Mouse (Mus musculus): ENCODE data around the gene Lif. TPM values are rescaled to one million over a fixed set of nuclear protein-coding genes. Genes with fewer than 3 reads are reported as not detected.

The Lif gene
- total and polyA plus RNA-seq, 3 experiments, result 0.27 to 0.31 TPM; not detected in 1

GRCm38 (mm10) chr11:4262847-4263246, 5.5 kb downstream of the Lif start:
- Histone ChIP-seq H3K79me2 (ENCODE audit: control insufficient read depth, insufficient read depth, low read length, poor library complexity) (no peaks in the 10 kb centered on the region), H3K4me1 (ENCODE audit: control insufficient read depth in 1 of 2, insufficient read depth in 2 of 2, low read length in 2 of 2) (peaks cover 6 to 41% of the 10 kb centered on the region in 2 experiments), H3K27ac (ENCODE audit: control insufficient read depth, low read depth, low read length) (no peak overlapping the region), H3K36me3 (ENCODE audit: control insufficient read depth in 1 of 2, insufficient read depth in 2 of 2, low read length in 2 of 2) (peaks cover 0 to 8% of the 10 kb centered on the region in 2 experiments; a peak in 2 of 4 replicates), H3K4me3 (ENCODE audit: control insufficient read depth in 1 of 2, insufficient read depth in 1 of 2, low read depth in 2 of 2, low read length in 2 of 2) (no peak overlapping the region), H3K9me3 (replicated peaks; ENCODE audit: insufficient read depth, low read length) (no peaks in the 10 kb centered on the region), H3K27me3 (ENCODE audit: control insufficient read depth in 1 of 2, insufficient read depth in 2 of 2, low read length in 2 of 2) (peaks cover 2 to 4% of the 10 kb centered on the region in 2 experiments; a peak in 3 of 4 replicates), H3K9ac (ENCODE audit: control insufficient read depth, low read depth, low read length, poor library complexity, severe bottlenecking) (no peak overlapping the region)
- DNase-seq (ENCODE audit: low read depth, low spot score), result no peak
- no peak for TF ChIP-seq JUND (IDR thresholded peaks at IDR 0.05; ENCODE audit: low read depth, low read length)
- no peak for TF ChIP-seq TCF12 (IDR thresholded peaks at IDR 0.05; ENCODE audit: low read depth, low read length)
- TF ChIP-seq RCOR1 (IDR thresholded peaks at IDR 0.05; ENCODE audit: low read depth, low read length), result no peak
- no peak for TF ChIP-seq TBP (IDR thresholded peaks at IDR 0.05; ENCODE audit: low read depth, low read length)
- no peak for TF ChIP-seq BHLHE40 (IDR thresholded peaks at IDR 0.05; ENCODE audit: borderline replicate concordance, low read depth, low read length)
- no peak for TF ChIP-seq ELF1 (IDR thresholded peaks at IDR 0.05; ENCODE audit: low read depth, low read length)
- TF ChIP-seq POLR2AphosphoS2 (IDR thresholded peaks at IDR 0.05; ENCODE audit: low read length), result no peak
- no peak for TF ChIP-seq NRF1 (IDR thresholded peaks at IDR 0.05; ENCODE audit: insufficient read depth, low read depth, low read length, poor library complexity, severe bottlenecking)
- TF ChIP-seq TAL1 (IDR thresholded peaks at IDR 0.05; ENCODE audit: low read length), result no peak
- TF ChIP-seq ZMIZ1 (IDR thresholded peaks at IDR 0.05; ENCODE audit: low read depth, low read length), result no peak
- no peak for TF ChIP-seq POLR2AphosphoS5 (IDR thresholded peaks at IDR 0.05; ENCODE audit: borderline replicate concordance, low read depth, low read length)
- TF ChIP-seq SIN3A (IDR thresholded peaks at IDR 0.05; ENCODE audit: low read length), result no peak
- TF ChIP-seq MYC (IDR thresholded peaks at IDR 0.05; ENCODE audit: low read depth, low read length), result no peak
- TF ChIP-seq CHD1 (IDR thresholded peaks at IDR 0.05; ENCODE audit: low read depth, low read length), result no peak
- TF ChIP-seq MAZ (IDR thresholded peaks at IDR 0.05; ENCODE audit: low read depth, low read length), result no peak
- TF ChIP-seq GATA1 (IDR thresholded peaks at IDR 0.05; ENCODE audit: low read depth, low read length), result no peak
- TF ChIP-seq EP300 (IDR thresholded peaks at IDR 0.05; ENCODE audit: low read depth in 1 of 2, low read length in 2 of 2), result no peak

- H3K4me3 ChIP-seq (ENCODE audit: control insufficient read depth in 1 of 2, insufficient read depth in 1 of 2, low read depth in 2 of 2, low read length in 2 of 2), result no peak overlapping the region
- DNase-seq (ENCODE audit: low read depth, low spot score), result no peak
- H3K4me1 ChIP-seq (ENCODE audit: control insufficient read depth in 1 of 2, insufficient read depth in 2 of 2, low read length in 2 of 2), result peaks cover 6 to 41% of the 10 kb centered on the region in 2 experiments
- H3K36me3 ChIP-seq (ENCODE audit: control insufficient read depth in 1 of 2, insufficient read depth in 2 of 2, low read length in 2 of 2), result peaks cover 0 to 8% of the 10 kb centered on the region in 2 experiments; a peak in 2 of 4 replicates
- TF ChIP-seq MAFK (IDR thresholded peaks at IDR 0.05; ENCODE audit: borderline replicate concordance, low read depth, low read length) (no peak), POLR2A (IDR thresholded peaks at IDR 0.05; ENCODE audit: control insufficient read depth in 1 of 2, insufficient read depth in 1 of 2, low read depth in 1 of 2, low read length in 2 of 2, poor library complexity in 1 of 2) (no peak), ZKSCAN1 (IDR thresholded peaks at IDR 0.05; ENCODE audit: low read depth, low read length) (no peak), RCOR1 (IDR thresholded peaks at IDR 0.05; ENCODE audit: low read depth, low read length) (no peak), EP300 (IDR thresholded peaks at IDR 0.05; ENCODE audit: low read depth in 1 of 2, low read length in 2 of 2) (no peak), POLR2AphosphoS2 (IDR thresholded peaks at IDR 0.05; ENCODE audit: low read length) (no peak), SIN3A (IDR thresholded peaks at IDR 0.05; ENCODE audit: low read length) (no peak), MYC (IDR thresholded peaks at IDR 0.05; ENCODE audit: low read depth, low read length) (no peak), NELFE (IDR thresholded peaks at IDR 0.05; ENCODE audit: low read depth, low read length) (no peak), ZMIZ1 (IDR thresholded peaks at IDR 0.05; ENCODE audit: low read depth, low read length) (no peak), UBTF (IDR thresholded peaks at IDR 0.05; ENCODE audit: borderline replicate concordance, insufficient read depth, low read depth, low read length) (no peak), MXI1 (IDR thresholded peaks at IDR 0.05; ENCODE audit: low read depth, low read length) (no peak), ZC3H11A (IDR thresholded peaks at IDR 0.05; ENCODE audit: low read depth, low read length) (no peak), E2F4 (IDR thresholded peaks at IDR 0.05; ENCODE audit: borderline replicate concordance, low read depth, low read length) (no peak), MAZ (IDR thresholded peaks at IDR 0.05; ENCODE audit: low read depth, low read length) (no peak), MEF2A (IDR thresholded peaks at IDR 0.05; ENCODE audit: extremely low read depth, insufficient replicate concordance, low read depth, low read length, poor library complexity, severe bottlenecking) (no peak), HCFC1 (IDR thresholded peaks at IDR 0.05; ENCODE audit: low read depth, low read length) (no peak)
- peaks cover 2 to 4% of the 10 kb centered on the region in 2 experiments; a peak in 3 of 4 replicates for H3K27me3 ChIP-seq (ENCODE audit: control insufficient read depth in 1 of 2, insufficient read depth in 2 of 2, low read length in 2 of 2)
- H3K9me3 ChIP-seq (replicated peaks; ENCODE audit: insufficient read depth, low read length), result no peaks in the 10 kb centered on the region
- H3K9ac ChIP-seq (ENCODE audit: control insufficient read depth, low read depth, low read length, poor library complexity, severe bottlenecking), result no peak overlapping the region
- no peaks in the 10 kb centered on the region for H3K79me2 ChIP-seq (ENCODE audit: control insufficient read depth, insufficient read depth, low read length, poor library complexity)
- H3K27ac ChIP-seq (ENCODE audit: control insufficient read depth, low read depth, low read length), result no peak overlapping the region
Observed at GRCm38 (mm10) chr11:4263296-4263695, 5.9 kb downstream of the Lif start.

Measured in MEL (cell line).